Mouse (Mus musculus) kidney, adult 8-10 months (tissue): ENCODE data around the gene Gm20662.

ENCODE experiments used
- DNase-seq, 2 experiments: peaks; one replicate each; pipeline ENCODE4 v3.0.0; 2022

The Gm20662 gene

DNA sequence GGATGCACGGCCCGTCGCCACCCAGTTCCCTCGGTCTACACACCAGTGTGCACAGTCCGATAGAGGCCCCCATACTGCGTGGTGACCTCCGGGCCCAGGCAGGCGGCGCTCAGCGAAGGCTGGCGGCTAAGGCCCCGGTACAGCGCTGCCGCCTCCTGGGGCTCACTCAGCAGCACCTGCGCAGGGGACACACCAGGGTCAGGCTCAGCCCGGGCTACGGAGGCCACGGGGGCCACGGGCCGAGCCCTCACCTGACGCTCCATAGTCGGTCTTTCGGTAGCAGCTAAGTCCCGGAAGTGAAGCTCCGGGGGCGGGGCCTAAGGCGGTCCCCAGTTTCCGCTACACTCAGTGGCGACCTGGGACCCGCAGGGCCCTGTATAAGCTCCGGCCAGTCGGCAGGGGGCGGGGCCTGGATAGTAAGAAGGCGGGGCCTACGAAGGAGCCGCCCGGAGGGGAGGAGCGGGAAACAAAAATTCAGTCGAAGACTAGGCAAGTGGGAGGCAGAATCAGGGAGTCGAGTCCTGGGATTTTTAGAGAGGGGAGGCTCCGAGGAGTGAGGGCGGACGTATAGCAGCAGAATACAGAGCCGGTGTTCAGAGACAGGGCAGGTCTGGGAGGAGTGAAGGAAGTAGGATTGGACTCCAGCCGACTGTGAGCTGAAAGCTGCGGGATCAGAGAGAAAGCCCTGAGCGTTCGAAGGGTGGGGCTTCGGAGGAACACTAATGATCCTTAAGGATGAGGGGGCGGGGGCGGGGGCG is 98.2 kb downstream of the Gm20662 start, which contains the start of gene Apeh:
Gene Apeh, minus strand, starts transcription at position 423 of the 758 bp plus-strand sequence.
- DNase-seq = peak; percentile 97 to 98
